Mouse (Mus musculus): ENCODE data around the gene Tmem125. TPM values are rescaled to one million over a fixed set of nuclear protein-coding genes. Genes with fewer than 3 reads are reported as not detected.

Tmem125 gene
- polyA plus RNA-seq (2017; shearing (Covaris generic)): 0.19 TPM

DNA sequence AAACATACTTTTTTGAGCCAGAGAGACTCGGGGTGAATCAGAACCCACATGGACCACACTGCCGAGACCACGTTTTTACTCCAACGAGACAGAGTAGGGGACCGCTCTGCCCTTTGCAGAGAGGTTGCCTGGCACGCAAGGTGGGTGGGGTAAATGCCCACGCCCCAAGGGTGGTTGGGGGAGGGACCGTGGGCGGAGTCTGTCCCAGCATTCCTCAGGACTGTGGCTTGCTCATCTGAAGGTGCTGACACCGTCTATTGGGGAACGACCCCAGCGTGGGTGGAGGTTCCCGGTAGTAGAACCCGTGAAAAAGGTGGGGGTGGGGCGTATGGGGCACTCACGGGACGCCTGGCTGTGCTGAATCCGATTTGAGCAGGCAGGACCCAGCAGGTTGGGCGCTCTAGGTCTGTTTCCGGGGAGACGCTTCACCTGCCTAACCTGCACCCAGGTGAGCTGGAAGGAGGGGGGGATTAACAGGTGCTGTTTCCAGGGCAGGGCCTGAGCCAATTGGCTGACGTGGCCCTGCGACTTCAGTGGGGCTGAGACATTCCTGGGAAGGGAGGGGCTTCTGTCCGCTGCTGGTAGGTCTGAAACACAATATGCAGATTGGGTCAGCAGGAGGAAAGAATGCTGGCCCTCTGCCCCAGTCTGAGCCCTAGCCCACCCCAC is at the start of gene Tmem125:
Tmem125 (minus strand) TSS at position 453 of the 669 bp plus-strand sequence.

GRCm38 (mm10) chr4:118526408-118527334 is 17.2 kb downstream of the Tmem125 start, which contains the start of gene 2610528J11Rik:
TSS of gene 2610528J11Rik (plus strand) at chr4:118526999.

Other genes with a start within 250 kb of the Tmem125 start
- gene Szt2, start 134.8 kb downstream of the Tmem125 start, polyA plus RNA-seq (2017; shearing (Covaris generic)): 17.4 TPM
- 114 TPM for gene Med8, start 134.7 kb downstream of the Tmem125 start, polyA plus RNA-seq (2017; shearing (Covaris generic))
- 146 TPM for gene Elovl1, start 116.0 kb downstream of the Tmem125 start, polyA plus RNA-seq (2017; shearing (Covaris generic))
- 11.4 TPM for gene Cdc20, start 106.7 kb downstream of the Tmem125 start, polyA plus RNA-seq (2017; shearing (Covaris generic))
- gene Mpl, start 86.5 kb downstream of the Tmem125 start, polyA plus RNA-seq (2017; shearing (Covaris generic)): not detected
- gene Tie1, start 54.0 kb downstream of the Tmem125 start, polyA plus RNA-seq (2017; shearing (Covaris generic)): not detected
- gene 2610528J11Rik, start 17.0 kb downstream of the Tmem125 start, polyA plus RNA-seq (2017; shearing (Covaris generic)): not detected
- gene Cfap57, start 76.7 kb upstream of the Tmem125 start, polyA plus RNA-seq (2017; shearing (Covaris generic)): not detected
- gene Ebna1bp2, start 76.8 kb upstream of the Tmem125 start, polyA plus RNA-seq (2017; shearing (Covaris generic)): 170 TPM
- gene Olfr62, start 114.9 kb upstream of the Tmem125 start, polyA plus RNA-seq (2017; shearing (Covaris generic)): not detected
- not detected for gene Olfr1342, start 148.7 kb upstream of the Tmem125 start, polyA plus RNA-seq (2017; shearing (Covaris generic))
- 0.10 TPM for gene Olfr1341, start 159.5 kb upstream of the Tmem125 start, polyA plus RNA-seq (2017; shearing (Covaris generic))
- 0.07 TPM for gene Olfr1340, start 176.1 kb upstream of the Tmem125 start, polyA plus RNA-seq (2017; shearing (Covaris generic))
- not detected for gene Olfr1339, start 188.1 kb upstream of the Tmem125 start, polyA plus RNA-seq (2017; shearing (Covaris generic))
- gene Olfr1338, start 214.7 kb upstream of the Tmem125 start, polyA plus RNA-seq (2017; shearing (Covaris generic)): not detected
- gene Olfr1337, start 238.5 kb upstream of the Tmem125 start, polyA plus RNA-seq (2017; shearing (Covaris generic)): not detected

Measured in CD4-positive, CD25-positive, alpha-beta regulatory T cell (primary cell).